Mouse (Mus musculus) limb, embryonic 13.5 days (tissue): ENCODE data around the gene Xpo6. TPM values are rescaled to one million over a fixed set of nuclear protein-coding genes. Genes with fewer than 3 reads are reported as not detected.

ENCODE experiments used
- ATAC-seq: fragments of 200-750 bp; cut with Nextera tagmentation; 2 replicates; pipeline ENCODE4 v1.8.0; 2017; ENCODE audit warnings: low read depth, moderate number of reproducible peaks, moderate TSS enrichment; ENCODE audit not compliant: low FRiP score
- H3K27ac ChIP-seq: fragments of 300-500 bp; sonication (generic); 2 replicates; pipeline ENCODE4 v1.5.1; 2015; ENCODE audit warnings: inconsistent platforms, mild to moderate bottlenecking, moderate library complexity
- H3K27me3 ChIP-seq: fragments of 300-500 bp; sonication (generic); 2 replicates; pipeline ENCODE4 v1.6.1; 2015; ENCODE audit warnings: mild to moderate bottlenecking, inconsistent platforms
- H3K36me3 ChIP-seq: fragments of 300-500 bp; sonication (generic); 2 replicates; pipeline ENCODE4 v1.6.1; 2015; ENCODE audit warnings: inconsistent platforms, mild to moderate bottlenecking, moderate library complexity
- H3K4me1 ChIP-seq: fragments of 300-500 bp; sonication (generic); 2 replicates; pipeline ENCODE4 v1.6.1; 2015; ENCODE audit warnings: inconsistent platforms
- H3K4me2 ChIP-seq: fragments of 300-500 bp; sonication (generic); replicated peaks from 2 replicates; pipeline ENCODE4 v1.6.1; 2015; ENCODE audit warnings: inconsistent platforms, mild to moderate bottlenecking, moderate library complexity
- H3K4me3 ChIP-seq: fragments of 300-500 bp; sonication (generic); 2 replicates; pipeline ENCODE4 v1.5.1; 2015; ENCODE audit warnings: moderate library complexity, mild to moderate bottlenecking, inconsistent platforms
- H3K9ac ChIP-seq: fragments of 300-500 bp; sonication (generic); 2 replicates; pipeline ENCODE4 v1.6.1; 2015; ENCODE audit warnings: mild to moderate bottlenecking, inconsistent platforms
- H3K9me3 ChIP-seq: fragments of 300-500 bp; sonication (generic); 2 replicates; pipeline ENCODE4 v1.6.1; 2016; ENCODE audit warnings: inconsistent platforms
- WGBS: fragments of 180-500 bp; shearing (Covaris S2); methylation state at CpG from one replicate; pipeline ENCODE4 v1.1.7; 2015; 5-methylcytosine and 5-hydroxymethylcytosine counted together
- polyA plus RNA-seq: library from polyadenylated mRNA; unstranded; fragments of >200 nt; fragmentation: Nextera tagmentation; extraction: Ambion mirVana; gene quantifications from 2 replicates; pipeline ENCODE4 v1.2.1, GENCODE M21; 2015

The Xpo6 gene
- polyA plus RNA-seq, 1 experiment from 2014 or later, result 53.3 TPM

- no peaks in the 10 kb centered on the region for H3K9me3 ChIP-seq
- H3K36me3 ChIP-seq, result no peaks in the 10 kb centered on the region
- WGBS, result 52% methylated on average over 8 of the region's 8 CpGs
- H3K4me3 ChIP-seq, result no peak overlapping the region
- H3K4me2 ChIP-seq, result no peak overlapping the region
- no peaks in the 10 kb centered on the region for H3K4me1 ChIP-seq
- no peak overlapping the region for H3K9ac ChIP-seq
- H3K27ac ChIP-seq, result no peak overlapping the region
- no peak for ATAC-seq
- H3K27me3 ChIP-seq, result no peaks in the 10 kb centered on the region
Measured at GRCm38 (mm10) chr7:126230357-126231148, 30.3 kb upstream of the Xpo6 start.

- no peak overlapping the region for H3K4me3 ChIP-seq
- no peaks in the 10 kb centered on the region for H3K27me3 ChIP-seq
- 23% methylated on average over 5 of the region's 5 CpGs for WGBS
- no peaks in the 10 kb centered on the region for H3K9me3 ChIP-seq
- no peak overlapping the region for H3K27ac ChIP-seq
- H3K36me3 ChIP-seq, result no peaks in the 10 kb centered on the region
- no peak for ATAC-seq
- H3K4me1 ChIP-seq, result no peaks in the 10 kb centered on the region
- no peak overlapping the region for H3K4me2 ChIP-seq
- H3K9ac ChIP-seq, result no peak overlapping the region
Measured at GRCm38 (mm10) chr7:126226136-126226535, 25.8 kb upstream of the Xpo6 start.

- Histone ChIP-seq H3K4me3 (no peak overlapping the region), H3K9ac (no peak overlapping the region), H3K4me2 (no peak overlapping the region), H3K9me3 (no peaks in the 10 kb centered on the region), H3K4me1 (no peaks in the 10 kb centered on the region), H3K27me3 (no peaks in the 10 kb centered on the region), H3K27ac (no peak overlapping the region), H3K36me3 (no peaks in the 10 kb centered on the region)
- no peak for ATAC-seq
- 61% methylated on average over 3 of the region's 3 CpGs for WGBS
Measured at GRCm38 (mm10) chr7:126222753-126223152, 22.5 kb upstream of the Xpo6 start.

GRCm38 (mm10) chr7:126220611-126221010 lies 20.3 kb upstream of the Xpo6 start:
- H3K4me1 ChIP-seq, result no peaks in the 10 kb centered on the region
- H3K9me3 ChIP-seq, result no peaks in the 10 kb centered on the region
- H3K36me3 ChIP-seq, result no peaks in the 10 kb centered on the region
- no peaks in the 10 kb centered on the region for H3K27me3 ChIP-seq
- no peak for ATAC-seq
- no peak overlapping the region for H3K9ac ChIP-seq
- no peak overlapping the region for H3K4me2 ChIP-seq
- WGBS, result 29% methylated on average over 1 of the region's 1 CpGs
- no peak overlapping the region for H3K27ac ChIP-seq
- no peak overlapping the region for H3K4me3 ChIP-seq

- H3K27me3 ChIP-seq, result no peaks in the 10 kb centered on the region
- WGBS, result 77% methylated on average over 1 of the region's 1 CpGs
- H3K9ac ChIP-seq, result no peak overlapping the region
- H3K4me2 ChIP-seq, result no peak overlapping the region
- H3K9me3 ChIP-seq, result no peaks in the 10 kb centered on the region
- no peak overlapping the region for H3K4me3 ChIP-seq
- no peaks in the 10 kb centered on the region for H3K4me1 ChIP-seq
- ATAC-seq, result no peak
- no peaks in the 10 kb centered on the region for H3K36me3 ChIP-seq
- H3K27ac ChIP-seq, result no peak overlapping the region
Measured at GRCm38 (mm10) chr7:126218311-126218710, 18.0 kb upstream of the Xpo6 start.

GRCm38 (mm10) chr7:126216867-126217266 lies 16.6 kb upstream of the Xpo6 start:
- no peak overlapping the region for H3K4me3 ChIP-seq
- no peaks in the 10 kb centered on the region for H3K9me3 ChIP-seq
- no peaks in the 10 kb centered on the region for H3K36me3 ChIP-seq
- H3K4me2 ChIP-seq, result no peak overlapping the region
- no peak overlapping the region for H3K27ac ChIP-seq
- ATAC-seq, result no peak
- H3K9ac ChIP-seq, result no peak overlapping the region
- H3K4me1 ChIP-seq, result no peaks in the 10 kb centered on the region
- 79% methylated on average over 1 of the region's 1 CpGs for WGBS
- H3K27me3 ChIP-seq, result no peaks in the 10 kb centered on the region

- no peak for ATAC-seq
- Histone ChIP-seq H3K9me3 (no peaks in the 10 kb centered on the region), H3K9ac (no peak overlapping the region), H3K4me3 (no peak overlapping the region), H3K4me1 (no peaks in the 10 kb centered on the region), H3K27ac (no peak overlapping the region), H3K27me3 (no peaks in the 10 kb centered on the region), H3K36me3 (no peaks in the 10 kb centered on the region), H3K4me2 (no peak overlapping the region)
- WGBS, result 86% methylated on average over 5 of the region's 5 CpGs
Measured at GRCm38 (mm10) chr7:126210856-126211255, 10.6 kb upstream of the Xpo6 start.

- H3K4me1 ChIP-seq, result peaks cover 15% of the 10 kb centered on the region
- H3K4me3 ChIP-seq, result peak overlapping the region; percentile 97
- 96% methylated on average over 4 of the region's 4 CpGs for WGBS
- no peaks in the 10 kb centered on the region for H3K27me3 ChIP-seq
- no peak for ATAC-seq
- no peaks in the 10 kb centered on the region for H3K36me3 ChIP-seq
- no peak overlapping the region for H3K9ac ChIP-seq
- H3K4me2 ChIP-seq, result peak overlapping the region; percentile 82
- 0 out of 2 replicates have a peak overlapping the region, but pooled peaks have one; percentile 6 for H3K27ac ChIP-seq
- H3K9me3 ChIP-seq, result no peaks in the 10 kb centered on the region
Measured at GRCm38 (mm10) chr7:126200997-126201345, 670 bp upstream of the Xpo6 start.

GRCm38 (mm10) chr7:126199691-126200102 lies 604 bp downstream of the Xpo6 start:
- ATAC-seq, result peak; percentile 56
- Histone ChIP-seq H3K27ac (peak overlapping the region; percentile 80), H3K27me3 (no peaks in the 10 kb centered on the region), H3K4me3 (peak overlapping the region; percentile 97), H3K4me1 (peaks cover 15% of the 10 kb centered on the region), H3K36me3 (no peaks in the 10 kb centered on the region), H3K9ac (peak overlapping the region; percentile 99), H3K9me3 (no peaks in the 10 kb centered on the region), H3K4me2 (peak overlapping the region; percentile 82)
- WGBS, result under 1% methylated on average over 27 of the region's 27 CpGs

GRCm38 (mm10) chr7:126198926-126199325 lies 1.4 kb downstream of the Xpo6 start:
- H3K36me3 ChIP-seq, result no peaks in the 10 kb centered on the region
- H3K27me3 ChIP-seq, result no peaks in the 10 kb centered on the region
- no peak overlapping the region for H3K27ac ChIP-seq
- H3K4me1 ChIP-seq, result peaks cover 15% of the 10 kb centered on the region
- peak overlapping the region; percentile 97 for H3K4me3 ChIP-seq
- no peak for ATAC-seq
- H3K9ac ChIP-seq, result peak overlapping the region; percentile 99
- H3K9me3 ChIP-seq, result no peaks in the 10 kb centered on the region
- peak overlapping the region; percentile 82 for H3K4me2 ChIP-seq
- WGBS, result 33% methylated on average over 1 of the region's 1 CpGs

GRCm38 (mm10) chr7:126194175-126194574 lies 6.1 kb downstream of the Xpo6 start:
- Histone ChIP-seq H3K27me3 (no peaks in the 10 kb centered on the region), H3K9ac (no peak overlapping the region), H3K4me2 (no peak overlapping the region), H3K9me3 (no peaks in the 10 kb centered on the region), H3K27ac (no peak overlapping the region), H3K36me3 (peaks cover 13% of the 10 kb centered on the region), H3K4me1 (peaks cover 12% of the 10 kb centered on the region), H3K4me3 (no peak overlapping the region)
- ATAC-seq, result no peak
- WGBS, result 95% methylated on average over 1 of the region's 1 CpGs

GRCm38 (mm10) chr7:126191471-126191870 lies 8.8 kb downstream of the Xpo6 start:
- Histone ChIP-seq H3K27ac (no peak overlapping the region), H3K36me3 (peaks cover 13% of the 10 kb centered on the region), H3K4me1 (no peaks in the 10 kb centered on the region), H3K9me3 (no peaks in the 10 kb centered on the region), H3K9ac (no peak overlapping the region), H3K4me2 (no peak overlapping the region), H3K27me3 (no peaks in the 10 kb centered on the region), H3K4me3 (no peak overlapping the region)
- 86% methylated on average over 1 of the region's 1 CpGs for WGBS
- ATAC-seq, result peak; percentile 44; the same call in 1 of the 2 replicates

GRCm38 (mm10) chr7:126189517-126189916 lies 10.8 kb downstream of the Xpo6 start:
- Histone ChIP-seq H3K4me2 (no peak overlapping the region), H3K4me3 (no peak overlapping the region), H3K36me3 (peaks cover 13% of the 10 kb centered on the region), H3K9me3 (no peaks in the 10 kb centered on the region), H3K4me1 (no peaks in the 10 kb centered on the region), H3K9ac (no peak overlapping the region), H3K27me3 (no peaks in the 10 kb centered on the region), H3K27ac (no peak overlapping the region)
- ATAC-seq, result no peak
- WGBS, result 91% methylated on average over 1 of the region's 1 CpGs
